Mouse (Mus musculus): Measurements from ENCODE around the gene Dand5.

DNA sequence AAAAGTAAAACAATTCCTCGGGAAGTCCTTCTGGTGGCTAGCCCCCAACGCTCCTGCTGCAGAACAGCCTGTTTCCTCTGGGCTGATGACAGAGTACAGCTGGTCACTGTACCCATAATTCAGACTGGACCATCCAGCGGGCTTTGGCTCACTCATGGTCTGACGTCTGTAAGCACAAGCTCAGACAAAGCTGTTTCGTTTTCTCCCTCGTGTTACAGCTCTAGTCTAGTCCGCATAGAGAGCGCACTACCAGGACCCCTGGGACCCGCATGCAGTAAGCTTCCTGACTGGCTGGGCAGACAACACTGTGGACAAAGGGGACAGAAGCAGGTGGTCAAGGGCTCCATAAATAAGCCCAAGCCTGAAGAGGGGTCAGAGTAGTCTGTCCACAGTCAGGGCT lies 56.2 kb downstream of the Dand5 start:
- TF ChIP-seq CTCF (IDR thresholded peaks at IDR 0.05; ENCODE audit: low read depth) (no peak), EP300 (IDR thresholded peaks at IDR 0.05; ENCODE audit: low read depth) (no peak)
